Mouse (Mus musculus): Measurements from ENCODE around the gene Tcp10a. TPM values are rescaled to one million over a fixed set of nuclear protein-coding genes. Genes with fewer than 3 reads are reported as not detected.
"Not testable (repeated sequence)": the region's sequence is repeated elsewhere in the genome, so short reads cannot be mapped to it uniquely, and the experiment has no call there.

Tcp10a gene
- total RNA-seq, 2 experiments from 2014 or later: not detected

GRCm38 (mm10) chr17:7369401-7369800 is 45.0 kb downstream of the Tcp10a start:
- not testable (repeated sequence) for DNase-seq

DNA sequence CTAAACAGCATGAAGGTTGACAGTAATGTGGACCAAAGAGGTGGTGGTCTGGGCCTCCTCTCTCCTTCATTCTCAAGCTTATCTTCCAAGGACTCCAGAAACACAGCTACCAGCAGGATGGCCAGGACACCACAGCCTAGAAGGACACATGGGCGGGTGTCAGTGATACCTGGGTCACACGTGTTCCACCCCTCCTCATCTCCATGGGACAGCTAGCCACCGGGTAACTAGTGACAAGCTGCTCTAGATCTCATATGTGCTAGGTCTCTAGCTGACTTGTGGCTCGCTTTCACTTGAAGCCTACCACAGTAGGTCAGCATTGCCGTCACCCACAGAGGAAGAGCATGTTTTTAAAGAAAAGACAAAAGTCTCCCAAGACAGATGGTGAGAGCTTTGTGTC is 47.4 kb downstream of the Tcp10a start, which contains the start of gene Gm49630:
Gene Gm49630 (minus strand): TSS at position 101 of the 400 bp plus-strand sequence.
- DNase-seq: not testable (repeated sequence)

GRCm38 (mm10) chr17:7376951-7377700 is 52.7 kb downstream of the Tcp10a start:
- not testable (repeated sequence) for DNase-seq

- not testable (repeated sequence) for DNase-seq
Observed at GRCm38 (mm10) chr17:7377907-7378306, 53.5 kb downstream of the Tcp10a start.

DNA sequence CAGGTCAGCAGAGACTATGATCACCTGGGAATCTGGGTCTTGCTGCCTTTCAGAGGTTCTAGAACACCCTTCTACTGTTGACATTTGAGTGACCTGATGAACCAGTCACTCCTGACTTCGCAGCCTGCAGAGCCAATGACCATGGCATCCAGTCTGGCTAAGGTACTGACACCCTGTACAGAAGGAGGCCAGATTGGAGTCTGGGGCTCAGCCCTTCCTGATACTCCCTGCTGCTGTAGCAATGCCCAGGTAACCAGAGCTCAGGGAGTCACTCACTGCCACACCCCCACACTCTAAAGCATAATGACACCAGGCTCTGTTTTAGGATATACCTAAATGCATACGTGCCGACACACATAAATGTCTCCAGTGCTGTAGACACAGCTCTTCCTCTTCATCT is 58.3 kb downstream of the Tcp10a start:
- not testable (repeated sequence) for DNase-seq

- DNase-seq: not testable (repeated sequence)
Observed at GRCm38 (mm10) chr17:7383167-7384143, 59.0 kb downstream of the Tcp10a start.

DNA sequence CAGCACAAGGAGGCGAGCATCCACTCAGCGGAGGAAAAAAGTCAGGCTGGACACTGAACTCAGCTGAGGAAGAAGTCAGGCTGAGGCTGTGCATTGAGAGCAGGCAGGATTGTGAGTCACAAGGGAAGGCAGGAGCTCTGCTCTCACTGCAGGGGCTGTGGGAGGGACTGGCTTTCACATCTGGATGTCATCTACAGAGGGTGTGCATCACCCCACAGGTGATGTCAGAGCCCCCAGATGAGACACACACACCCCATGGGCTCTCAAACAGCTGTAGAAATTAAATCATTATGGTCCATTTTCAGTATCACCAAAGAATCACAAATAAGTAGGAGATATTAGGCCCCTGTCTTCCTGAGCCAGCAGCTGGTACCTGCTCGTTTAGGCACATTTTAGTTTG is 60.9 kb downstream of the Tcp10a start, which contains the start of gene Unc93a2:
Gene Unc93a2 (minus strand): TSS at position 101 of the 400 bp plus-strand sequence.
- DNase-seq: not testable (repeated sequence)

DNA sequence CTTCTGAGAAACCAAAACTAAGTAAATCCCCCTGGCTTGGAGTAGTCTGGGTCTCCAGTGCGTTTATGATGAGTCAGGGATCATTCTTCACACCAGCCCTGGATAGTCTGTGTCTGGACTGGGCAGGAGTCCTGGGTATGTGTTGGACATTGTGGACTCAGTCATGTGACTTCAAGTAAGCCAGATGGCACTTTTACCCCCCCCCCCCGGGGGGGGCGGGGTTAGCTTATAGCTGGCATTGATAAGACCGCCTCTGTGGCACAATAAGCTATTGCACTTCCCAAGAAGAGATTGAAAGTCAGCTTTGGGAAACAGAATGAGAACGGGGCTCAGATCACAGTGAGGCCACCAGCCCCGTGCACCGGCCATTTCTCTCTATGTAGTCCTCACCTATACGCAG is 61.6 kb downstream of the Tcp10a start:
- DNase-seq: not testable (repeated sequence)

GRCm38 (mm10) chr17:7388341-7388957 is 64.0 kb downstream of the Tcp10a start:
- DNase-seq: not testable (repeated sequence)

GRCm38 (mm10) chr17:7388958-7389356 is 64.5 kb downstream of the Tcp10a start:
- not testable (repeated sequence) for DNase-seq

GRCm38 (mm10) chr17:7389898-7390297 is 65.5 kb downstream of the Tcp10a start:
- DNase-seq: not testable (repeated sequence)

DNA sequence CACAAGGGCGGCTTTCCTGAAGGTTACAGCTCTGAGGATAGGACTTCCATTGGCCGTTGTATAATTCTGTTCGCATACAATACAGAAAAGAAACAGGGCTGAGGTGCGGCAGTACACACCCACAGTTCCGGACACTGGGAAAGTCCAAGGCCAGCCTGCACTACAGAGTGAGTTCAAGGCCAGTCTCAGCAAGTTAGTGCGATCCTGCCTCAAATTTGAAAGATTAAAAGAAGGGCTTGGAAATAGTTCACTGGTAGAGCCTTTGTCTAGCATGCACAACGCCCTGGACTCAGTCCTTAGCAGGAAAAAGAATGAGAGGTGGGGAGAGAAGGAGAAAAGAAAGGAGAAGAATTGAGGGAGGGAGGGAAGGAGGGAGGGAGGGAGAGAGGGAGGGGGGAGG is 70.7 kb downstream of the Tcp10a start:
- not testable (repeated sequence) for DNase-seq

Other genes with a start within 250 kb of the Tcp10a start
- gene Rps6ka2, start 154.5 kb upstream of the Tcp10a start, total RNA-seq (2021): 10 to 100 TPM; 75.7 to 86.2 TPM
- gene Ttll2, start 28.1 kb downstream of the Tcp10a start, total RNA-seq (2021): not detected
- gene Gm49630, start 47.3 kb downstream of the Tcp10a start, total RNA-seq (2021): not detected
- under 1 TPM; 0.13 to 0.16 TPM for gene Unc93a2, start 60.8 kb downstream of the Tcp10a start, total RNA-seq (2021)

Measured in gastrocnemius, postnatal 25 days (tissue).